Mouse (Mus musculus): ENCODE data around the gene Mcts2.

DNA sequence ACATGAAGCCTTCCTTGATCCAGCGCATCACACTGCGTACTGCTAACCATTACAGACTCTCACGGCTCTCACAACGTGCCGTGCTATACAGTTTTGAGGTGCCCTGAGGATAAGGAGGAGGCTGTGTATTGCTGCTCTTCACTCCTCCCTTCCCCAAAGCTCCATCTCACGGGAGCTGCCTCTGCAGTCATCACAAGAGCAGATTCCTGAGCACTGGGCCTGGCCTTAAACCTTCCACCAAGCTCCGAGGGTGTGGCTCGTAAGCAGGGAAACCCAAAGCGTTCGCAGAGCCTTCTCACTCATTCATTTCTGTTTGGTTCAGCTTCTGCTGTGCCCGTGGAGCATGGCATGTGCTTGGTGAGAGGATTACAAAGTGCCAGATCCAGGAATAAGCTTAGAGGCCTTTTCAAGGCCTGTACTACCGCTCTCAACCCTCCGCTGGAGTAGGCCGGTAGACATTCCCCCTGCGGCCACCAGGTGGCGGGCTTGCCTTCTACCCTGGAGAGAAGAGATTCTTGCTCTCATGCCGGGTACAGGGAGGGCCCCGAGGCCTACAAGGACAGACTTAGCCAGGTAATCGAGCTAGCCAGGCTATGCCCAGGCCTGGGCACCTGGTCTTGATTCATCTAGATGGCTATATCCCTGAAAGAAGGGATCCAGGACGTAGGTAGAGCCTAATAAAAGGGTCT lies 9.8 kb downstream of the Mcts2 start:
- TF ChIP-seq EP300 (IDR thresholded peaks at IDR 0.05; ENCODE audit: insufficient read depth, low read depth, low read length), result no peak; the same call in 1 of the 2 replicates
- peak; percentile 77 for TF ChIP-seq CTCF (IDR thresholded peaks at IDR 0.05; ENCODE audit: low read depth, low read length)

Measured in ES-Bruce4 (cell line).